Mouse (Mus musculus) yolk sac, embryonic 10.5 days (tissue): ENCODE measurements at regions not wholly inside any gene's neighbourhood (a gene's known extent, or its start where the extent isn't known, plus 50 kb on each side); places are given as distances from the start of the nearest gene placed in this dataset.

ENCODE experiments used
- DNase-seq: peaks from one replicate; pipeline ENCODE4 v3.0.0-alpha.2; 2017; ENCODE audit warnings: low spot score

GRCm38 (mm10) chr2:18445809-18446208 is 53.2 kb upstream of the Dnajc1 start:
- no peak for DNase-seq
